Comparison of ENCODE assay signal across 11 mouse cellular contexts in the genomic region with DNA sequence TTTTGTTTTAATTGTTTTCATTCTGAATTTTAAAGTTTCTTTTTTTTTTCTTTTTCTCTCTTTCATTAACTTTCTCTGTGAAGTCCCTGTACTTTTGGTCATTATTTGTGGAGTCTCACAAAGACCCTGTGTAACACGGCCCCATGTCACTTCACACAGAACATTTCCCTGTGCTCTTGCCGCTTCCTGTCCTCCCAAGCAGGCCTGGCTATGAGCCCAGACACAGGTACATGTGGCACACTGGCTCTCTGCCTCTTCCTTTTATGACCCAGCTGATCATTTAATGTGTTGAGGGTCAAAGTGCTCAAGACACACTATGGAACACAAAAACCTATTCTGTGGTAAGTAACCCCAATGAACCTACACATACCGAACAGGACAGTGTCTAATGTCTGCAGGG.
DNase-seq lines count a peak whose midpoint lies in the region; ATAC-seq lines count a peak whose summit lies in the region.
"Had no signal": no experiment of that assay in that cellular context is flagged by ENCODE, and none has a peak within 500 bp of the region (broad histone marks: within the 10 kb centered on the region; RNA-seq: fewer than 3 reads in every experiment).

No protein-coding gene starts in this region.

- no peaks in the 10 kb centered on the region for H3K27me3 ChIP-seq in heart, embryonic 12.5 days (replicated peaks)
- H3K27me3 ChIP-seq in heart, embryonic 14.5 days (ENCODE audit: control insufficient read depth, insufficient read depth, low read length) = no peaks in the 10 kb centered on the region
- H3K27me3 ChIP-seq in kidney, embryonic 16.5 days (ENCODE audit: insufficient read depth, low read length) = no peaks in the 10 kb centered on the region
- no peaks in the 10 kb centered on the region for H3K27me3 ChIP-seq in midbrain, embryonic 14.5 days (ENCODE audit: control insufficient read depth, insufficient read depth, low read length)
- H3K27me3 ChIP-seq: midbrain, embryonic 15.5 days had no signal

- ATAC-seq in heart, embryonic 12.5 days (ENCODE audit: insufficient number of reproducible peaks, low FRiP score) = no peak
- no peak for ATAC-seq in heart, embryonic 14.5 days (ENCODE audit: insufficient number of reproducible peaks, insufficient read depth, low FRiP score, low read depth)
- ATAC-seq in kidney, embryonic 16.5 days (ENCODE audit: low FRiP score, low TSS enrichment) = peak; percentile 42; the same call in 1 of the 2 replicates
- no peak for ATAC-seq in midbrain, embryonic 14.5 days (ENCODE audit: low FRiP score, low TSS enrichment)
- ATAC-seq: midbrain, embryonic 15.5 days had no signal

- H3K9me3 ChIP-seq in heart, embryonic 12.5 days (replicated peaks) = no peaks in the 10 kb centered on the region
- no peaks in the 10 kb centered on the region for H3K9me3 ChIP-seq in heart, embryonic 14.5 days (ENCODE audit: control insufficient read depth, low read length)
- no peaks in the 10 kb centered on the region for H3K9me3 ChIP-seq in kidney, embryonic 16.5 days (ENCODE audit: low read length)
- H3K9me3 ChIP-seq in midbrain, embryonic 14.5 days (ENCODE audit: control insufficient read depth, low read length) = no peaks in the 10 kb centered on the region
- H3K9me3 ChIP-seq: midbrain, embryonic 15.5 days had no signal

- H3K9ac ChIP-seq in heart, embryonic 12.5 days = no peak overlapping the region
- H3K9ac ChIP-seq in heart, embryonic 14.5 days (ENCODE audit: low read length) = no peak overlapping the region
- no peak overlapping the region for H3K9ac ChIP-seq in kidney, embryonic 16.5 days (replicated peaks; ENCODE audit: low read length)
- no peak overlapping the region for H3K9ac ChIP-seq in midbrain, embryonic 14.5 days (replicated peaks; ENCODE audit: low read length)
- H3K9ac ChIP-seq: midbrain, embryonic 15.5 days had no signal

- no peak overlapping the region for H3K4me2 ChIP-seq in heart, embryonic 12.5 days
- no peak overlapping the region for H3K4me2 ChIP-seq in heart, embryonic 14.5 days (ENCODE audit: low read length)
- H3K4me2 ChIP-seq in kidney, embryonic 16.5 days (replicated peaks; ENCODE audit: low read depth, low read length) = no peak overlapping the region
- no peak overlapping the region for H3K4me2 ChIP-seq in midbrain, embryonic 14.5 days (ENCODE audit: low read length)
- H3K4me2 ChIP-seq: midbrain, embryonic 15.5 days had no signal

- peak; percentile 93 for DNase-seq in heart, adult 11 months
- DNase-seq in cerebellum, postnatal 36 days = peak; percentile 29 to 43
- DNase-seq in natural killer cell, adult 2 months (ENCODE audit: low spot score in 2 of 2) = no peak
- DNase-seq in spleen, postnatal 4 days (ENCODE audit: low spot score in 2 of 2) = no peak
- no peak for DNase-seq in midbrain, embryonic 14.5 days
- DNase-seq: gastrocnemius, postnatal 10 days; lung, adult 18-20 months had no signal

- no peaks in the 10 kb centered on the region for H3K36me3 ChIP-seq in heart, embryonic 12.5 days
- no peaks in the 10 kb centered on the region for H3K36me3 ChIP-seq in heart, embryonic 14.5 days (ENCODE audit: control insufficient read depth, insufficient read depth, low read length)
- H3K36me3 ChIP-seq in kidney, embryonic 16.5 days (ENCODE audit: insufficient read depth, low read length) = no peaks in the 10 kb centered on the region
- no peaks in the 10 kb centered on the region for H3K36me3 ChIP-seq in midbrain, embryonic 14.5 days (ENCODE audit: control insufficient read depth, insufficient read depth, low read length)
- H3K36me3 ChIP-seq: midbrain, embryonic 15.5 days had no signal

- peaks cover 23% of the 10 kb centered on the region for H3K4me1 ChIP-seq in heart, embryonic 12.5 days (replicated peaks)
- peaks cover 14 to 42% of the 10 kb centered on the region in 2 experiments for H3K4me1 ChIP-seq in heart, embryonic 14.5 days (ENCODE audit: control insufficient read depth in 2 of 2, insufficient read depth in 2 of 2, low read length in 2 of 2)
- H3K4me1 ChIP-seq in kidney, embryonic 16.5 days (ENCODE audit: insufficient read depth, low read length) = no peaks in the 10 kb centered on the region
- no peaks in the 10 kb centered on the region for H3K4me1 ChIP-seq in midbrain, embryonic 14.5 days (ENCODE audit: control insufficient read depth, insufficient read depth, low read length)

- H3K27ac ChIP-seq in heart, embryonic 12.5 days (ENCODE audit: poor library complexity, severe bottlenecking) = no peak overlapping the region
- H3K27ac ChIP-seq in heart, embryonic 14.5 days (replicated peaks in 1 of 2; ENCODE audit: control insufficient read depth in 1 of 2, insufficient read depth in 1 of 2, low read depth in 2 of 2, low read length in 2 of 2) = peak overlapping the region; percentile 27 to 47
- no peak overlapping the region for H3K27ac ChIP-seq in kidney, embryonic 16.5 days (ENCODE audit: low read length)
- H3K27ac ChIP-seq in midbrain, embryonic 14.5 days (replicated peaks; ENCODE audit: low read depth, low read length) = no peak overlapping the region
- H3K27ac ChIP-seq: midbrain, embryonic 15.5 days had no signal

- 34% methylated on average over 3 of the region's 3 CpGs for WGBS in heart, embryonic 12.5 days
- WGBS in heart, embryonic 14.5 days = 20% methylated on average over 3 of the region's 3 CpGs
- WGBS in kidney, embryonic 16.5 days = 46% methylated on average over 3 of the region's 3 CpGs
- WGBS in midbrain, embryonic 14.5 days = 80% methylated on average over 3 of the region's 3 CpGs

- H3K4me3 ChIP-seq in heart, embryonic 12.5 days = no peak overlapping the region
- H3K4me3 ChIP-seq in heart, embryonic 14.5 days (ENCODE audit: control insufficient read depth in 1 of 2, insufficient read depth in 1 of 2, low read depth in 1 of 2, low read length in 2 of 2) = no peak overlapping the region
- no peak overlapping the region for H3K4me3 ChIP-seq in kidney, embryonic 16.5 days (ENCODE audit: low read length)
- H3K4me3 ChIP-seq in midbrain, embryonic 14.5 days (replicated peaks; ENCODE audit: low read depth, low read length) = no peak overlapping the region
- H3K4me3 ChIP-seq: midbrain, embryonic 15.5 days had no signal

Comparison
In these comparisons a context has a peak if more than half of its experiments do, and no peak if none do; other contexts are left out.
1. H3K27ac ChIP-seq: peak in heart, embryonic 14.5 days (2 of 2); none in heart, embryonic 12.5 days (single experiment), kidney, embryonic 16.5 days (single experiment) and midbrain, embryonic 14.5 days (single experiment).
2. DNase-seq: peak in heart, adult 11 months (single experiment) and cerebellum, postnatal 36 days (2 of 2); none in natural killer cell, adult 2 months (0 of 2), spleen, postnatal 4 days (0 of 2) and midbrain, embryonic 14.5 days (single experiment).